Mouse (Mus musculus) left cerebral cortex, postnatal 25 days (tissue): ENCODE measurements around the gene Grm8. TPM values are rescaled to one million over a fixed set of nuclear protein-coding genes. Genes with fewer than 3 reads are reported as not detected.
A peak's percentile ranks its signal among the peaks of the same experiment; 100 is the strongest.

Experiments
- DNase-seq, 2 experiments: peaks; one replicate each; pipeline ENCODE4 v3.0.0; 2022; ENCODE audit warnings: low spot score in 2 of 2, mixed read lengths in 1 of 2
- intact Hi-C: fragments of 180-260 bp; cut with DNase I; formaldehyde crosslinking; loops from one replicate; pipeline ENCODE4 v1.15.1; 2025
- total RNA-seq, 2 experiments: library from RNA; stranded (reverse); gene quantifications; 2 replicates each; pipeline ENCODE4 v1.2.3; 2021

Gene Grm8
- 10 to 100 TPM; 22.0 to 24.5 TPM for total RNA-seq

GRCm38 (mm10) chr6:28135001-28135401 is at the start of gene Grm8:
TSS of gene Grm8 (minus strand) at chr6:28135178.
- DNase-seq, result peak; percentile 43
- intact Hi-C loops, result loop anchor here (1.0 to 10.0 kb wide), 2 partner anchors 350 to 478 kb away; no protein-coding TSS in a partner anchor

- intact Hi-C loops, result no loop called here
- DNase-seq, result no peak
Measured at GRCm38 (mm10) chr6:28169851-28170539, 35.0 kb upstream of the Grm8 start.

GRCm38 (mm10) chr6:28160399-28160798 is 25.4 kb upstream of the Grm8 start:
- intact Hi-C loops, result no loop called here
- no peak for DNase-seq

GRCm38 (mm10) chr6:28146445-28146844 is 11.5 kb upstream of the Grm8 start:
- intact Hi-C loops, result no loop called here
- DNase-seq, result no peak

- DNase-seq, result peak in 1 of 2 experiments; percentile 11
- intact Hi-C loops, result no loop called here
Measured at GRCm38 (mm10) chr6:28142332-28142731, 7.4 kb upstream of the Grm8 start.

- DNase-seq, result peak; percentile 91 to 94
- intact Hi-C loops, result loop anchor here (1.0 to 10.0 kb wide), 2 partner anchors 351 to 478 kb away; no protein-coding TSS in a partner anchor
Measured at GRCm38 (mm10) chr6:28135411-28136233, 644 bp upstream of the Grm8 start.

GRCm38 (mm10) chr6:28134251-28134801 is 652 bp downstream of the Grm8 start:
- DNase-seq, result peak; percentile 29 to 37
- intact Hi-C loops, result loop anchor here (10.0 kb wide), 1 partner anchor 350 kb away; no protein-coding TSS in a partner anchor

- intact Hi-C loops, result loop anchor here (10.0 kb wide), 1 partner anchor 349 kb away; no protein-coding TSS in a partner anchor
- DNase-seq, result peak in 1 of 2 experiments; percentile 47
Measured at GRCm38 (mm10) chr6:28133206-28134063, 1.5 kb downstream of the Grm8 start.

GRCm38 (mm10) chr6:28132056-28132455 is 2.9 kb downstream of the Grm8 start:
- DNase-seq, result no peak
- intact Hi-C loops, result loop anchor here (10.0 kb wide), 1 partner anchor 347 kb away; no protein-coding TSS in a partner anchor

- DNase-seq, result no peak
- intact Hi-C loops, result no loop called here
Measured at GRCm38 (mm10) chr6:28128871-28129270, 6.1 kb downstream of the Grm8 start.

- no peak for DNase-seq
- intact Hi-C loops, result no loop called here
Measured at GRCm38 (mm10) chr6:28115519-28115918, 19.5 kb downstream of the Grm8 start.

- DNase-seq, result no peak
- intact Hi-C loops, result no loop called here
Measured at GRCm38 (mm10) chr6:28114916-28115315, 20.1 kb downstream of the Grm8 start.

GRCm38 (mm10) chr6:28111551-28111950 is 23.4 kb downstream of the Grm8 start:
- intact Hi-C loops, result no loop called here
- DNase-seq, result peak in 1 of 2 experiments; percentile 16

- no peak for DNase-seq
- intact Hi-C loops, result no loop called here
Measured at GRCm38 (mm10) chr6:28102608-28103316, 32.2 kb downstream of the Grm8 start.

- intact Hi-C loops, result no loop called here
- DNase-seq, result no peak
Measured at GRCm38 (mm10) chr6:28100001-28100400, 35.0 kb downstream of the Grm8 start.

- intact Hi-C loops, result loop anchor here (5.0 kb wide), 1 partner anchor 330 kb away; no protein-coding TSS in a partner anchor
- peak in 1 of 2 experiments; percentile 40 for DNase-seq
Measured at GRCm38 (mm10) chr6:28092511-28092910, 42.5 kb downstream of the Grm8 start.

GRCm38 (mm10) chr6:28091836-28092235 is 43.1 kb downstream of the Grm8 start:
- DNase-seq, result peak; percentile 21 to 88
- intact Hi-C loops, result loop anchor here (5.0 kb wide), 1 partner anchor 330 kb away; no protein-coding TSS in a partner anchor

GRCm38 (mm10) chr6:28090981-28091380 is 44.0 kb downstream of the Grm8 start:
- peak in 1 of 2 experiments; percentile 51 for DNase-seq
- intact Hi-C loops, result loop anchor here (5.0 kb wide), 1 partner anchor 329 kb away; no protein-coding TSS in a partner anchor
